Mouse (Mus musculus) hindbrain, embryonic 12.5 days (tissue): ENCODE measurements around the gene Kremen2. TPM values are rescaled to one million over a fixed set of nuclear protein-coding genes. Genes with fewer than 3 reads are reported as not detected.

Experiments
- ATAC-seq: fragments of 200-750 bp; cut with Nextera tagmentation; 2 replicates; pipeline ENCODE4 v1.8.0; 2017; ENCODE audit warnings: moderate TSS enrichment; ENCODE audit not compliant: low FRiP score
- H3K27ac ChIP-seq: fragments of 300-500 bp; sonication (generic); 2 replicates; pipeline ENCODE4 v1.5.1; 2016; ENCODE audit warnings: mild to moderate bottlenecking
- H3K27me3 ChIP-seq: fragments of 300-500 bp; sonication (generic); 2 replicates; pipeline ENCODE4 v1.6.1; 2016; ENCODE audit warnings: mild to moderate bottlenecking
- H3K36me3 ChIP-seq: fragments of 300-500 bp; sonication (generic); 2 replicates; pipeline ENCODE4 v1.6.1; 2016; ENCODE audit warnings: mild to moderate bottlenecking
- H3K4me1 ChIP-seq: fragments of 300-500 bp; sonication (generic); 2 replicates; pipeline ENCODE4 v1.6.1; 2016
- H3K4me2 ChIP-seq: fragments of 300-500 bp; sonication (generic); replicated peaks from 2 replicates; pipeline ENCODE4 v1.6.1; 2016; ENCODE audit warnings: mild to moderate bottlenecking
- H3K4me3 ChIP-seq: fragments of 300-500 bp; sonication (generic); 2 replicates; pipeline ENCODE4 v1.5.1; 2016; ENCODE audit warnings: mild to moderate bottlenecking
- H3K9ac ChIP-seq: fragments of 300-500 bp; sonication (generic); 2 replicates; pipeline ENCODE4 v1.6.1; 2016; ENCODE audit warnings: mild to moderate bottlenecking, moderate library complexity
- H3K9me3 ChIP-seq: fragments of 300-500 bp; sonication (generic); replicated peaks from 2 replicates; pipeline ENCODE4 v1.6.1; 2016; ENCODE audit warnings: mild to moderate bottlenecking
- WGBS: fragments of 180-500 bp; shearing (Covaris S2); methylation state at CpG from one replicate; pipeline ENCODE4 v1.1.7; 2016; 5-methylcytosine and 5-hydroxymethylcytosine counted together
- polyA plus RNA-seq: library from polyadenylated mRNA; unstranded; fragments of >200 nt; fragmentation: Nextera tagmentation; extraction: Ambion mirVana; gene quantifications from 2 replicates; pipeline ENCODE4 v1.2.1, GENCODE M21; 2016

The Kremen2 gene
- polyA plus RNA-seq, 1 experiment from 2014 or later, result 2.9 TPM

DNA sequence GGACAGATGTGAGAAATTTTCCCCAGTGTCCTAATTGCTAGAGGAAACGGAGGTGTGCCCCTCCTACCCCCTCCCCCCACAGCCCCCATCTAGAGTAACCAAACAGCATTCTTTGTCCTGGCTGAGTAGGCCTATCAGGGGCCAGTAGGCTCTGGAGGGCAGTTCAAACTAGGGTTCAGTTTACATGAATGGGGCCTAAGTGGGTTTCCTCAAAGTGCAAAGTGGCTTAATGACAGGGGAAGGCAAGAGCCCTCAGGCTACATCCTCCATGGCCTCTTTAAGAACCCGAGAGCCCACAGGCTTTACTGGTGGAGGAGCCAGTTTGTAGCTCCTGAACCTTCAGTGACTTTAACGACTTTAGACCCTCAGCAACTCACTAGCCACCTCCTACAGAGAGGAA is 49.8 kb downstream of the Kremen2 start:
- H3K4me2 ChIP-seq, result no peak overlapping the region
- H3K4me3 ChIP-seq, result no peak overlapping the region
- 10% methylated on average over 3 of the region's 3 CpGs for WGBS
- no peak overlapping the region for H3K27ac ChIP-seq
- ATAC-seq, result no peak
- H3K27me3 ChIP-seq, result peaks cover 38% of the 10 kb centered on the region
- no peak overlapping the region for H3K9ac ChIP-seq
- no peaks in the 10 kb centered on the region for H3K9me3 ChIP-seq
- peaks cover 6% of the 10 kb centered on the region; the same call in 1 of the 2 replicates for H3K4me1 ChIP-seq
- no peaks in the 10 kb centered on the region for H3K36me3 ChIP-seq

DNA sequence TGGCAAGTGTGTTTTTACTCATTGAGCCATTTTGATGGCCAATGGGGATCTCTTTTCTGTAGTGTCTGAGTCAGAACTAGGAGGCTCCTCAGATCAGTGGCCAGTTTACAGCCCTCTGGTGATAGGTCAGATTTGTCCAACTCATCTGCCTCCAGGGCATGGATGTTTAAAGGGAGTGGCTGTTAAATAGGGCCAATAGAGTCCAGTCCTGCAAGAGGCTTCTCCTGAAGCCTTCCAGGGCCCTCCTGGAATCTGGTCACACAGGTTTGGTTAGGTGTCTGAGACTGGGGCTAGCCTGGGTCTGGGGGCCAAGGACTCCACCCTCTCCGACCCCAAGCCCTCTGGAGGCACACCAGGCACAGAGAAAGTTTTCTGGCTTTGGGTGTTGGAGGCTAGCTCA is 51.1 kb downstream of the Kremen2 start:
- Histone ChIP-seq H3K27ac (no peak overlapping the region), H3K4me3 (no peak overlapping the region), H3K4me2 (no peak overlapping the region), H3K9ac (no peak overlapping the region), H3K4me1 (peaks cover 6% of the 10 kb centered on the region; the same call in 1 of the 2 replicates), H3K27me3 (peaks cover 32% of the 10 kb centered on the region), H3K36me3 (no peaks in the 10 kb centered on the region), H3K9me3 (no peaks in the 10 kb centered on the region)
- no peak for ATAC-seq
- 88% methylated on average over 1 of the region's 1 CpGs for WGBS

Other genes starting within 250 kb of the Kremen2 start
- 20.8 and 21.3 TPM in 2 replicates for gene Zfp213, start 181.6 kb downstream of the Kremen2 start, polyA plus RNA-seq
- gene Zfp13, start 146.3 kb downstream of the Kremen2 start, polyA plus RNA-seq, result 24.9 and 26.1 TPM in 2 replicates
- gene Zscan10, start 145.0 kb downstream of the Kremen2 start, polyA plus RNA-seq, result 0.46 and 0.93 TPM in 2 replicates
- 1.9 and 2.3 TPM in 2 replicates for gene Mmp25, start 100.6 kb downstream of the Kremen2 start, polyA plus RNA-seq
- gene Bicdl2, start 85.3 kb downstream of the Kremen2 start, polyA plus RNA-seq, result 0.50 and 0.57 TPM in 2 replicates
- gene Hcfc1r1, start 72.2 kb downstream of the Kremen2 start, polyA plus RNA-seq, result 65.5 and 69.0 TPM in 2 replicates
- 43.8 and 47.5 TPM in 2 replicates for gene Thoc6, start 72.0 kb downstream of the Kremen2 start, polyA plus RNA-seq
- gene Tnfrsf12a, start 68.4 kb downstream of the Kremen2 start, polyA plus RNA-seq, result 2.8 and 4.2 TPM in 2 replicates
- 14.6 and 35.0 TPM in 2 replicates for gene Cldn6, start 66.6 kb downstream of the Kremen2 start, polyA plus RNA-seq
- gene Cldn9, start 61.8 kb downstream of the Kremen2 start, polyA plus RNA-seq, result 5.5 and 14.6 TPM in 2 replicates
- gene 1520401A03Rik, start 23.1 kb downstream of the Kremen2 start, polyA plus RNA-seq, result 0.21 and 1.2 TPM in 2 replicates
- gene Pkmyt1, start 19.5 kb downstream of the Kremen2 start, polyA plus RNA-seq, result 29.1 and 31.2 TPM in 2 replicates
- gene Paqr4, start 5.0 kb downstream of the Kremen2 start, polyA plus RNA-seq, result 40.3 and 41.6 TPM in 2 replicates
- gene Flywch1, start 25.8 kb upstream of the Kremen2 start, polyA plus RNA-seq, result 203 and 212 TPM in 2 replicates
- 48.1 and 49.4 TPM in 2 replicates for gene Flywch2, start 40.2 kb upstream of the Kremen2 start, polyA plus RNA-seq
- 670 and 682 TPM in 2 replicates for gene Srrm2, start 44.7 kb upstream of the Kremen2 start, polyA plus RNA-seq
- 1,047 and 1,117 TPM in 2 replicates for gene Elob, start 83.3 kb upstream of the Kremen2 start, polyA plus RNA-seq
- gene Prss33, start 90.2 kb upstream of the Kremen2 start, polyA plus RNA-seq, result 0.26 TPM in 1 of 2 replicates, not detected in the other
- gene Prss32, start 98.0 kb upstream of the Kremen2 start, polyA plus RNA-seq, result not detected in 2 replicates
- gene Prss41, start 98.3 kb upstream of the Kremen2 start, polyA plus RNA-seq, result 0.72 and 1.3 TPM in 2 replicates
- not detected in 2 replicates for gene Prss21, start 122.2 kb upstream of the Kremen2 start, polyA plus RNA-seq
- gene Dcpp1, start 135.0 kb upstream of the Kremen2 start, polyA plus RNA-seq, result not detected in 2 replicates
- gene Dcpp2, start 135.0 kb upstream of the Kremen2 start, polyA plus RNA-seq, result not detected in 2 replicates
- gene Dcpp3, start 171.6 kb upstream of the Kremen2 start, polyA plus RNA-seq, result not detected in 2 replicates
- not detected in 2 replicates for gene Sbp, start 195.8 kb upstream of the Kremen2 start, polyA plus RNA-seq
- gene Sbpl, start 209.4 kb upstream of the Kremen2 start, polyA plus RNA-seq, result not detected in 2 replicates
- gene Prss30, start 234.7 kb upstream of the Kremen2 start, polyA plus RNA-seq, result not detected in 2 replicates